Mouse (Mus musculus): ENCODE results near the gene Zfp451. TPM values are rescaled to one million over a fixed set of nuclear protein-coding genes. Genes with fewer than 3 reads are reported as not detected.
"Not testable (repeated sequence)": the region's sequence is repeated elsewhere in the genome, so short reads cannot be mapped to it uniquely, and the experiment has no call there.

Zfp451 gene
- 51.4 and 55.2 TPM in 2 replicates for polyA plus RNA-seq (2016; fragmentation: Nextera tagmentation; extraction: Ambion mirVana)

DNA sequence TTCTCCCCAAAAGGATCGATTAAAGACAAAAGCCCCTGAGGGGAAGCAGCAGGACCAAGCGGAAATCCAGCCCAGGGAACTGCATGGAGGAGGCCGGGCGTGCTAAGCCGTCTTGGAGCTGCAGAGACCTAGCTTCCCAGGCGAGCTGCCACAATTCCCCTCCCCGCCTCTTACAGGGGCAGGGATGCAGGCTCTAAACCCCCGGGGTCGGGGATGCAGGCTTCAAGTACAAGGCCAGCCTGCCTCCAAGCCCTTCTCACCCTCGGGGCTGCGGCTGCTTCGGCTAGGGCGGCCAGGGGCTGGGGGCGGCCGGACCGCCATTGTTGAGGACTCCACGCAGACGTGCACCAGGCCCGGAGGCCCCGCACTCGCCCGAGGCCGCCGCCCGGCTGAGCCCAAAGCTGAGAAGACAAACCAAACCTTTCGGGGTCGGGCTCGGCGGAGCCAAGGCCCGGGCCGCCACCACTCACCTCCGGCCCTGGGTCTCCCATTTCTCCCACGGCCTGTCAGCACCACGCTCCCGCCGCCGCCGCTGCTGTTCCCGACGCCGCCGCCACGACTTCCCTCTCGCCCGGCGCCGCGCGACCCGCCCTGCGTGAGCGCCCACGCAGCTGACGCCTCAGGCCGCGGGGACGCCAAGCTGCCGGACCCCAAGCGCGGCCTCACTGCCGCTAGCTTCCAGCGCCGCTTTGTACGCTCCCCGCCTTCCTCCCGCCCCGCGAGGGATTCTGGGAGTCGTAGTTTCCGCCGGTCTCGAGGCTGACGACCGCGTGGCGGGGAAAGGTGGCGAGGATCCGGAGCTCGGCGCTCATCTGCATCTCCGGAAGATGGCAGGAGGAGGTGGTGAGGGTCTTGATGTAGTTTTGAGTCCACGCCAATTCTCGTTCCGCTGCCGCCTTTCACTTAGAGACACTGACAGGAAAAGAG is at the start of gene Zfp451:
Gene Zfp451 (minus strand): TSS at position 728 of the 927 bp plus-strand sequence.
- under 1% methylated on average over 85 of the region's 85 CpGs for WGBS
- peaks cover 29% of the 10 kb centered on the region for H3K36me3 ChIP-seq
- peak within 1 kb of the TSS; percentile 99 for H3K9ac ChIP-seq
- H3K9me3 ChIP-seq (replicated peaks): no peaks in the 10 kb centered on the region
- ATAC-seq (ENCODE audit: low FRiP score): peak; percentile 94
- H3K27ac ChIP-seq: peak within 1 kb of the TSS; percentile 97
- H3K4me2 ChIP-seq (replicated peaks): peak within 1 kb of the TSS; percentile 82
- H3K4me3 ChIP-seq: peak within 1 kb of the TSS; percentile 97
- peaks cover 14% of the 10 kb centered on the region for H3K4me1 ChIP-seq
- no peaks in the 10 kb centered on the region for H3K27me3 ChIP-seq

GRCm38 (mm10) chr1:33846807-33847206 is 32.4 kb upstream of the Zfp451 start:
- H3K27me3 ChIP-seq: no peaks in the 10 kb centered on the region
- H3K4me3 ChIP-seq: no peak overlapping the region
- H3K9ac ChIP-seq: no peak overlapping the region
- no peak for ATAC-seq (ENCODE audit: low FRiP score)
- 97% methylated on average over 2 of the region's 2 CpGs for WGBS
- no peak overlapping the region for H3K27ac ChIP-seq
- H3K4me1 ChIP-seq: no peaks in the 10 kb centered on the region
- H3K36me3 ChIP-seq: no peaks in the 10 kb centered on the region
- H3K9me3 ChIP-seq (replicated peaks): no peaks in the 10 kb centered on the region
- no peak overlapping the region for H3K4me2 ChIP-seq (replicated peaks)

- Histone ChIP-seq H3K9ac (no peak overlapping the region), H3K27ac (no peak overlapping the region), H3K4me2 (replicated peaks) (no peak overlapping the region), H3K4me1 (no peaks in the 10 kb centered on the region), H3K9me3 (replicated peaks) (no peaks in the 10 kb centered on the region), H3K4me3 (no peak overlapping the region), H3K36me3 (no peaks in the 10 kb centered on the region), H3K27me3 (no peaks in the 10 kb centered on the region)
- no peak for ATAC-seq (ENCODE audit: low FRiP score)
- WGBS: 76% methylated on average over 6 of the region's 6 CpGs
Observed at GRCm38 (mm10) chr1:33843823-33844222, 29.4 kb upstream of the Zfp451 start.

- not testable (repeated sequence) for H3K36me3 ChIP-seq; H3K27me3 ChIP-seq; ATAC-seq (ENCODE audit: low FRiP score); H3K4me3 ChIP-seq; H3K27ac ChIP-seq; H3K9me3 ChIP-seq (replicated peaks); H3K9ac ChIP-seq; H3K4me2 ChIP-seq (replicated peaks); H3K4me1 ChIP-seq
- 95% methylated on average over 14 of the region's 14 CpGs for WGBS
Observed at GRCm38 (mm10) chr1:33838952-33839351, 24.6 kb upstream of the Zfp451 start.

- Histone ChIP-seq H3K9ac (no peak overlapping the region), H3K27ac (no peak overlapping the region), H3K4me3 (no peak overlapping the region), H3K36me3 (no peaks in the 10 kb centered on the region), H3K9me3 (replicated peaks) (0 out of 2 replicates have a peak, but pooled peaks cover 4% of the 10 kb centered on the region), H3K4me1 (no peaks in the 10 kb centered on the region), H3K4me2 (replicated peaks) (no peak overlapping the region), H3K27me3 (no peaks in the 10 kb centered on the region)
- WGBS: 66% methylated on average over 4 of the region's 4 CpGs
- ATAC-seq (ENCODE audit: low FRiP score): no peak
Observed at GRCm38 (mm10) chr1:33830586-33830985, 16.2 kb upstream of the Zfp451 start.

- Histone ChIP-seq H3K36me3 (no peaks in the 10 kb centered on the region), H3K9ac (no peak overlapping the region), H3K4me1 (peaks cover 7% of the 10 kb centered on the region), H3K27ac (no peak overlapping the region), H3K4me2 (replicated peaks) (no peak overlapping the region), H3K27me3 (no peaks in the 10 kb centered on the region), H3K4me3 (no peak overlapping the region), H3K9me3 (replicated peaks) (no peaks in the 10 kb centered on the region)
- 88% methylated on average over 2 of the region's 2 CpGs for WGBS
- ATAC-seq (ENCODE audit: low FRiP score): no peak
Observed at GRCm38 (mm10) chr1:33817931-33818330, 3.5 kb upstream of the Zfp451 start.

GRCm38 (mm10) chr1:33813495-33813867 is 914 bp downstream of the Zfp451 start:
- peaks cover 33% of the 10 kb centered on the region for H3K36me3 ChIP-seq
- peak overlapping the region; percentile 97 for H3K27ac ChIP-seq
- peak overlapping the region; percentile 97 for H3K4me3 ChIP-seq
- ATAC-seq (ENCODE audit: low FRiP score): peak; percentile 27
- no peaks in the 10 kb centered on the region for H3K9me3 ChIP-seq (replicated peaks)
- peak overlapping the region; percentile 99 for H3K9ac ChIP-seq
- no peaks in the 10 kb centered on the region for H3K27me3 ChIP-seq
- peak overlapping the region; percentile 82 for H3K4me2 ChIP-seq (replicated peaks)
- WGBS: 8% methylated on average over 11 of the region's 11 CpGs
- peaks cover 14% of the 10 kb centered on the region for H3K4me1 ChIP-seq

DNA sequence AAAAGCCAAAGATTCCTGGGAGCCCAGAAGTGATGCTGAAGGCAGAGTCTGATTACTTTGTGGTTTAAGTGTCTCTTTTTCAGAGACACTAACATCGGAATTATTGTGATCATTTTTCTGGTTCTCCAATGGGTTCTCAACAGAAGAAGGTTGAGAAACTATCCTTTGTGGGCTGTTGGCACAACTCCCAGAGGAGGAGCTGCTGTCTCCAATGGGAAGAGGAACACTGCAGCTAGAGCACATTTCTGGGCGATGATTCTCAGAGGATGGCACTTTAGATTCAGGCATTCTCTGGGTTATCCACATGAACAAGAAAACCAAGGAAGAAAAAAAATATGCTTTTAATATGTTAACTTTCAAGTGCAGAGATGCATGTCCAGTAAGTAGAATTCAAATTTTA is 11.1 kb downstream of the Zfp451 start:
- no peak overlapping the region for H3K27ac ChIP-seq
- H3K9ac ChIP-seq: no peak overlapping the region
- H3K4me3 ChIP-seq: no peak overlapping the region
- ATAC-seq (ENCODE audit: low FRiP score): no peak
- no peaks in the 10 kb centered on the region for H3K9me3 ChIP-seq (replicated peaks)
- no peaks in the 10 kb centered on the region for H3K27me3 ChIP-seq
- whole genome bisulfite sequencing: 97% methylated on average over 2 of the region's 2 CpGs
- no peak overlapping the region for H3K4me2 ChIP-seq (replicated peaks)
- no peaks in the 10 kb centered on the region for H3K4me1 ChIP-seq
- peaks cover 53% of the 10 kb centered on the region for H3K36me3 ChIP-seq

GRCm38 (mm10) chr1:33799620-33800019 is 14.8 kb downstream of the Zfp451 start:
- no peak for ATAC-seq (ENCODE audit: low FRiP score)
- Histone ChIP-seq H3K9ac (no peak overlapping the region), H3K4me2 (replicated peaks) (no peak overlapping the region), H3K27me3 (no peaks in the 10 kb centered on the region), H3K4me1 (no peaks in the 10 kb centered on the region), H3K4me3 (no peak overlapping the region), H3K9me3 (replicated peaks) (no peaks in the 10 kb centered on the region), H3K36me3 (peaks cover 54% of the 10 kb centered on the region), H3K27ac (no peak overlapping the region)
- 89% methylated on average over 3 of the region's 3 CpGs for WGBS

GRCm38 (mm10) chr1:33788493-33788892 is 25.9 kb downstream of the Zfp451 start:
- 78% methylated on average over 3 of the region's 3 CpGs for WGBS
- no peak overlapping the region for H3K9ac ChIP-seq
- no peak overlapping the region for H3K4me3 ChIP-seq
- peaks cover 5% of the 10 kb centered on the region for H3K36me3 ChIP-seq
- H3K4me2 ChIP-seq (replicated peaks): no peak overlapping the region
- ATAC-seq (ENCODE audit: low FRiP score): no peak
- no peaks in the 10 kb centered on the region for H3K4me1 ChIP-seq
- no peaks in the 10 kb centered on the region for H3K9me3 ChIP-seq (replicated peaks)
- no peak overlapping the region for H3K27ac ChIP-seq
- no peaks in the 10 kb centered on the region for H3K27me3 ChIP-seq

DNA sequence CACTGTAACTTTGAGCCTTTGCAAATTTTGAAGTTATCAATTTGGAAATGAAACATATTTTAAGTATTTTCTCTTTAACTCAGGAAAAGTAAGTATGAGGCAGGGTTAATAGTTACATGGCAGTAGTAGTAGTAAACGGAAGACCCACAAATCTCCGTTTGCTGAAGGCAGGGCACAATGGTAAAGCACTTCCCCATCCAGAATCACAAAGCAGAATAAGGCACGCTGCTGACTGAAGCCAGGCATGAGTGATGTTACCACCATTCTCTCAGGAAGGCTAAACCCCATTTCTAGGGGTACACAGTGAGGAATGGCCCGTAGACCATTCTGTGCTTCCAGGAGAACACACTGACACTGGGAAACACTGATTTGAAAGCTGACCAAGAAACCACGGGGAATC is 26.3 kb downstream of the Zfp451 start:
- WGBS: 82% methylated on average over 5 of the region's 5 CpGs
- no peak for ATAC-seq (ENCODE audit: low FRiP score)
- no peaks in the 10 kb centered on the region for H3K9me3 ChIP-seq (replicated peaks)
- no peak overlapping the region for H3K27ac ChIP-seq
- no peak overlapping the region for H3K4me2 ChIP-seq (replicated peaks)
- no peak overlapping the region for H3K9ac ChIP-seq
- no peaks in the 10 kb centered on the region for H3K4me1 ChIP-seq
- peaks cover 6% of the 10 kb centered on the region for H3K36me3 ChIP-seq
- H3K27me3 ChIP-seq: no peaks in the 10 kb centered on the region
- H3K4me3 ChIP-seq: no peak overlapping the region

GRCm38 (mm10) chr1:33784561-33784960 is 29.8 kb downstream of the Zfp451 start:
- H3K4me3 ChIP-seq: no peak overlapping the region
- WGBS: 96% methylated on average over 5 of the region's 5 CpGs
- H3K9me3 ChIP-seq (replicated peaks): no peaks in the 10 kb centered on the region
- ATAC-seq (ENCODE audit: low FRiP score): no peak
- no peak overlapping the region for H3K9ac ChIP-seq
- H3K27ac ChIP-seq: no peak overlapping the region
- H3K4me2 ChIP-seq (replicated peaks): no peak overlapping the region
- no peaks in the 10 kb centered on the region for H3K27me3 ChIP-seq
- H3K4me1 ChIP-seq: no peaks in the 10 kb centered on the region
- H3K36me3 ChIP-seq: peaks cover 12% of the 10 kb centered on the region

DNA sequence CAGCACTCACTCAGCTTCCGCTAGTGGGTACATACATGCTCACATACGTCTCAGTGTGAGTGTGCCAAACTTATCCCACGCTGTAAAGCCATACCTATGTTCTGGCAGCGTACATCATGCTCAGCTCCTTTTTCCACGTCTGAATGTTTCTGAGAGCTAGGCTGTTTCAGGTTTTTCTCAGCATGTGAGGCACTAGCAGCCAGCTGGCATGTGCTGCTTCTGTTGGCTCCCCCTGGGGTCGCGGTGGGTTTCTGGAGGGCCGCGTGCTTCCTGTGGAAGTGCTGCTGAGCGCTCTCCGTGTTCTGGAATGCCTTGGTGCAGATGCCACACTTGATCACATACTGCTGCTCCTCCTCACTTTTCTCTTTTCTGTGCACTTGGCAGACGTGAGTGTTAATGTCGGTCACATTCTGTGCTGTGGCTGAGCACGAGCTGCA is 38.2 kb downstream of the Zfp451 start:
- Histone ChIP-seq H3K4me1 (no peaks in the 10 kb centered on the region), H3K9ac (no peak overlapping the region), H3K36me3 (peaks cover 40% of the 10 kb centered on the region), H3K27ac (no peak overlapping the region), H3K4me2 (replicated peaks) (no peak overlapping the region), H3K4me3 (no peak overlapping the region), H3K9me3 (replicated peaks) (no peaks in the 10 kb centered on the region), H3K27me3 (no peaks in the 10 kb centered on the region)
- ATAC-seq (ENCODE audit: low FRiP score): no peak
- WGBS: 85% methylated on average over 14 of the region's 14 CpGs
